Mouse (Mus musculus) CH12.LX (cell line): ENCODE measurements around the gene Ube2c.

ENCODE experiments used
- CHD2 ChIP-seq: IDR thresholded peaks from 2 replicates; pipeline ENCODE4 v1.6.1; 2011; ENCODE audit warnings: low read length, improper control_type of control experiment
- CTCF ChIP-seq, 2 experiments: IDR thresholded peaks in 1 of 2; conservative IDR thresholded peaks in 1 of 2; 2 replicates each; pipeline ENCODE4 v1.5.1; 2011 to 2012; ENCODE audit warnings: low read depth in 2 of 2, low read length in 2 of 2, improper control_type of control experiment in 1 of 2, inconsistent platforms in 1 of 2, mild to moderate bottlenecking in 1 of 2, moderate library complexity in 1 of 2
- ELF1 ChIP-seq: IDR thresholded peaks from 2 replicates; pipeline ENCODE4 v1.6.1; 2014; ENCODE audit warnings: low read depth, mild to moderate bottlenecking, inconsistent platforms, low read length, improper control_type of control experiment
- HCFC1 ChIP-seq: IDR thresholded peaks from 2 replicates; pipeline ENCODE4 v1.6.1; 2012; ENCODE audit warnings: low read depth, mild to moderate bottlenecking, inconsistent platforms, low read length, improper control_type of control experiment
- POLR2A ChIP-seq: IDR thresholded peaks from 2 replicates; pipeline ENCODE4 v1.6.1; 2011; ENCODE audit warnings: low read depth, mild to moderate bottlenecking, improper control_type of control experiment, low read length

- TF ChIP-seq HCFC1 (no peak), CTCF (conservative IDR thresholded peaks at IDR 0.05 in 1 of 2, IDR thresholded peaks at IDR 0.05 in 1 of 2; ENCODE audit: low read depth in 2 of 2, low read length in 2 of 2) (no peak), POLR2A (no peak), ELF1 (no peak), CHD2 (no peak)
Measured at GRCm38 (mm10) chr2:164792400-164793190, 22.9 kb downstream of the Ube2c start.
